Mouse (Mus musculus) CH12.LX (cell line): Measurements from ENCODE around the gene Hcfc2. TPM values are rescaled to one million over a fixed set of nuclear protein-coding genes. Genes with fewer than 3 reads are reported as not detected.

Experiments used
- DNase-seq: peaks from one replicate; pipeline ENCODE4 v3.0.0-alpha.2; 2013; ENCODE audit errors: extremely low read depth
- H3K27ac ChIP-seq: 2 replicates; pipeline ENCODE4 v1.5.1; 2012; ENCODE audit warnings: low read depth, mild to moderate bottlenecking, control low read depth, moderate library complexity; ENCODE audit not compliant: insufficient read depth
- H3K27me3 ChIP-seq: replicated peaks from 2 replicates; pipeline ENCODE3; 2012; ENCODE audit warnings: inconsistent platforms
- H3K36me3 ChIP-seq, 2 experiments: replicated peaks in 1 of 2; 2 replicates each; pipeline versions ENCODE3 to v1.6.1; 2012; ENCODE audit warnings: inconsistent platforms in 1 of 2, low read length in 1 of 2, mild to moderate bottlenecking in 1 of 2, mixed read lengths in 1 of 2, moderate library complexity in 1 of 2; ENCODE audit not compliant: control insufficient read depth in 1 of 2, insufficient read depth in 1 of 2
- H3K4me1 ChIP-seq, 2 experiments: 2 replicates each; pipeline ENCODE4 v1.6.1; 2012; ENCODE audit warnings: inconsistent platforms in 1 of 2, moderate library complexity in 1 of 2; ENCODE audit not compliant: insufficient read depth in 2 of 2, control insufficient read depth in 1 of 2
- H3K4me2 ChIP-seq: 2 replicates; pipeline ENCODE4 v1.6.1; 2012; ENCODE audit warnings: low read depth, mild to moderate bottlenecking, control low read depth; ENCODE audit not compliant: poor library complexity, insufficient read depth, severe bottlenecking
- H3K4me3 ChIP-seq, 3 experiments: fragments of 150-350 bp in 1 of 3; sonication (generic) in 1 of 3; replicated peaks in 1 of 3; 2 replicates each; pipeline versions ENCODE3 to v1.5.1; 2011 to 2012; ENCODE audit warnings: low read depth in 2 of 3, low read length in 2 of 3, mild to moderate bottlenecking in 2 of 3, moderate library complexity in 2 of 3, control low read depth in 1 of 3, improper control_type of control experiment in 1 of 3, inconsistent platforms in 1 of 3, mixed read lengths in 1 of 3; ENCODE audit not compliant: poor library complexity in 1 of 3
- H3K79me2 ChIP-seq: replicated peaks from 2 replicates; pipeline ENCODE4 v1.6.1; 2012; ENCODE audit warnings: mild to moderate bottlenecking, moderate library complexity; ENCODE audit not compliant: control insufficient read depth, poor library complexity, insufficient read depth, severe bottlenecking; ENCODE audit errors: extremely low read depth
- H3K9ac ChIP-seq: 2 replicates; pipeline ENCODE4 v1.6.1; 2012; ENCODE audit warnings: low read depth, mild to moderate bottlenecking, control low read depth, moderate library complexity; ENCODE audit not compliant: insufficient read depth
- H3K9me3 ChIP-seq: replicated peaks from 2 replicates; pipeline ENCODE3; 2012; ENCODE audit warnings: low read length, inconsistent platforms, mixed read lengths
- CHD1 ChIP-seq: IDR thresholded peaks from 2 replicates; pipeline ENCODE4 v1.6.1; 2012; ENCODE audit warnings: low read depth, low read length, improper control_type of control experiment, inconsistent platforms
- E2F4 ChIP-seq: IDR thresholded peaks from 2 replicates; pipeline ENCODE4 v1.6.1; 2011; ENCODE audit warnings: low read depth, low read length, improper control_type of control experiment; ENCODE audit not compliant: insufficient replicate concordance
- GABPA ChIP-seq: IDR thresholded peaks from 2 replicates; pipeline ENCODE4 v1.6.1; 2012; ENCODE audit warnings: low read depth, low read length, improper control_type of control experiment, inconsistent platforms; ENCODE audit not compliant: insufficient replicate concordance
- JUND ChIP-seq: conservative IDR thresholded peaks from 2 replicates; pipeline ENCODE4 v1.6.1; 2011; ENCODE audit warnings: low read depth, low read length, improper control_type of control experiment
- KAT2A ChIP-seq: IDR thresholded peaks from 2 replicates; pipeline ENCODE4 v1.6.1; 2012; ENCODE audit warnings: low read length, improper control_type of control experiment, inconsistent platforms; ENCODE audit not compliant: insufficient replicate concordance
- MYC ChIP-seq: IDR thresholded peaks from 2 replicates; pipeline ENCODE4 v1.6.1; 2011; ENCODE audit warnings: low read depth, mild to moderate bottlenecking, improper control_type of control experiment, low read length
- PAX5 ChIP-seq: IDR thresholded peaks from 2 replicates; pipeline ENCODE4 v1.6.1; 2012; ENCODE audit warnings: low read length, inconsistent platforms, mixed read lengths
- POLR2A ChIP-seq: IDR thresholded peaks from 2 replicates; pipeline ENCODE4 v1.6.1; 2011; ENCODE audit warnings: low read depth, mild to moderate bottlenecking, improper control_type of control experiment, low read length
- POLR2AphosphoS2 ChIP-seq: IDR thresholded peaks from 2 replicates; pipeline ENCODE4 v1.6.1; 2011; ENCODE audit warnings: low read depth, low read length, improper control_type of control experiment
- RAD21 ChIP-seq: IDR thresholded peaks from 2 replicates; pipeline ENCODE4 v1.6.1; 2011; ENCODE audit warnings: low read depth, mild to moderate bottlenecking, low read length, improper control_type of control experiment, moderate library complexity
- SIN3A ChIP-seq: IDR thresholded peaks from 2 replicates; pipeline ENCODE4 v1.6.1; 2012; ENCODE audit warnings: low read length, improper control_type of control experiment, inconsistent platforms
- TCF12 ChIP-seq: IDR thresholded peaks from 2 replicates; pipeline ENCODE4 v1.6.1; 2014; ENCODE audit warnings: low read depth, mild to moderate bottlenecking, inconsistent platforms, low read length, improper control_type of control experiment
- USF1 ChIP-seq: IDR thresholded peaks from 2 replicates; pipeline ENCODE4 v1.6.1; 2014; ENCODE audit warnings: low read depth, mild to moderate bottlenecking, inconsistent platforms, low read length, improper control_type of control experiment
- USF2 ChIP-seq: conservative IDR thresholded peaks from 2 replicates; pipeline ENCODE4 v1.6.1; 2011; ENCODE audit warnings: low read depth, low read length, improper control_type of control experiment
- dilution Hi-C: fragments of 300-500 bp; cut with MboI; formaldehyde crosslinking; loops from 2 replicates; pipeline ENCODE4 v1.14.3; 2020; ENCODE audit warnings: low sequenced_read_pairs; ENCODE audit not compliant: extremely low pct_unique_long_range_greater_than_20kb, extremely low pct_ligation_motif_present
- in situ Hi-C: fragments of 300-500 bp; cut with MboI; formaldehyde crosslinking; loops from 3 replicates; pipeline ENCODE4 v1.14.3; 2019; ENCODE audit warnings: low sequenced_read_pairs, low pct_ligation_motif_present, low pct_unique_long_range_greater_than_20kb, mixed read lengths
- polyA plus RNA-seq: library from polyadenylated mRNA; unstranded; fragments of >175 nt; gene quantifications from 2 replicates; pipeline ENCODE4 v1.2.1, GENCODE M21; 2012; ENCODE audit warnings: low read depth; ENCODE audit not compliant: insufficient read length
- total RNA-seq, 2 experiments: library from RNA; depleted of rRNA; stranded (reverse); fragments of 300-350 nt in 1 of 2; fragments of >200 nt in 1 of 2; gene quantifications; 2 replicates each; pipeline ENCODE4 v1.2.3; 2012 to 2014

Hcfc2 gene
- total and polyA plus RNA-seq, 3 experiments: 10.5 to 13.0 (median 12.3) TPM

GRCm38 (mm10) chr10:82777886-82778285 lies 81.9 kb downstream of the Hcfc2 start:
- Histone ChIP-seq H3K9me3 (peaks cover 7% of the 10 kb centered on the region), H3K4me2 (no peak overlapping the region), H3K27me3 (no peaks in the 10 kb centered on the region), H3K4me1 (peaks cover 6 to 20% of the 10 kb centered on the region in 2 experiments; a peak in 3 of 4 replicates), H3K9ac (no peak overlapping the region), H3K36me3 (no peaks in the 10 kb centered on the region), H3K79me2 (no peaks in the 10 kb centered on the region), H3K27ac (no peak overlapping the region), H3K4me3 (no peak overlapping the region)
- DNase-seq: no peak
- dilution Hi-C loops: no loop called here
- in situ Hi-C loops: loop anchor here (25.0 kb wide), 1 partner anchor 434 kb away; no protein-coding TSS in a partner anchor
- TF ChIP-seq MYC (no peak), TCF12 (no peak), RAD21 (no peak), PAX5 (no peak), SIN3A (no peak), POLR2A (no peak), JUND (no peak)

GRCm38 (mm10) chr10:82778791-82779549 lies 83.0 kb downstream of the Hcfc2 start:
- no peak overlapping the region for H3K27ac ChIP-seq
- no peak overlapping the region for H3K4me3 ChIP-seq
- H3K36me3 ChIP-seq: no peaks in the 10 kb centered on the region
- peaks cover 3% of the 10 kb centered on the region for H3K9me3 ChIP-seq
- no peak overlapping the region for H3K9ac ChIP-seq
- peaks cover 6 to 20% of the 10 kb centered on the region in 2 experiments; a peak in 3 of 4 replicates for H3K4me1 ChIP-seq
- H3K27me3 ChIP-seq: peaks cover 2% of the 10 kb centered on the region
- no peak for DNase-seq
- in situ Hi-C loops (loop anchor here (25.0 kb wide), 1 partner anchor 433 kb away; no protein-coding TSS in a partner anchor), dilution Hi-C loops (no loop called here)
- H3K4me2 ChIP-seq: no peak overlapping the region
- TF ChIP-seq USF1 (no peak), USF2 (no peak), POLR2AphosphoS2 (no peak), GABPA (no peak), TCF12 (no peak), CHD1 (no peak), SIN3A (no peak), KAT2A (no peak), PAX5 (no peak), E2F4 (no peak)
- H3K79me2 ChIP-seq: no peaks in the 10 kb centered on the region
